Mouse (Mus musculus): ENCODE results near the gene Rmnd5b. TPM values are rescaled to one million over a fixed set of nuclear protein-coding genes. Genes with fewer than 3 reads are reported as not detected.
"Not testable (repeated sequence)": the region's sequence is repeated elsewhere in the genome, so short reads cannot be mapped to it uniquely, and the experiment has no call there.

The Rmnd5b gene
- polyA plus RNA-seq, 1 experiment from 2014 or later, result 77.0 TPM

- no peaks in the 10 kb centered on the region for H3K9me3 ChIP-seq (replicated peaks; ENCODE audit: control insufficient read depth, low read length)
- ATAC-seq (no peak), DNase-seq (ENCODE audit: low spot score) (no peak)
- H3K9ac ChIP-seq (ENCODE audit: low read length), result no peak overlapping the region
- WGBS, result 89% methylated on average over 3 of the region's 3 CpGs
- H3K36me3 ChIP-seq (ENCODE audit: control insufficient read depth, insufficient read depth, low read length), result peaks cover 20% of the 10 kb centered on the region
- no peak overlapping the region for H3K4me3 ChIP-seq (ENCODE audit: low read depth, low read length)
- no peak overlapping the region for H3K4me2 ChIP-seq (ENCODE audit: low read length)
- H3K27me3 ChIP-seq (replicated peaks; ENCODE audit: control insufficient read depth, insufficient read depth, low read length), result no peaks in the 10 kb centered on the region
- 0 out of 2 replicates have a peak, but pooled peaks cover 9% of the 10 kb centered on the region for H3K4me1 ChIP-seq (ENCODE audit: control insufficient read depth, insufficient read depth, low read length)
- no peak overlapping the region for H3K27ac ChIP-seq (ENCODE audit: low read depth, low read length)
Measured at GRCm38 (mm10) chr11:51633721-51634120, 2.0 kb downstream of the Rmnd5b start.

- H3K27me3 ChIP-seq (replicated peaks; ENCODE audit: control insufficient read depth, insufficient read depth, low read length); H3K27ac ChIP-seq (ENCODE audit: low read depth, low read length); H3K9me3 ChIP-seq (replicated peaks; ENCODE audit: control insufficient read depth, low read length); ATAC-seq; H3K9ac ChIP-seq (ENCODE audit: low read length); H3K4me2 ChIP-seq (ENCODE audit: low read length); H3K4me1 ChIP-seq (ENCODE audit: control insufficient read depth, insufficient read depth, low read length); H3K4me3 ChIP-seq (ENCODE audit: low read depth, low read length); DNase-seq (ENCODE audit: low spot score): not testable (repeated sequence)
- H3K36me3 ChIP-seq (ENCODE audit: control insufficient read depth, insufficient read depth, low read length), result peaks cover 23% of the 10 kb centered on the region
- 94% methylated on average over 7 of the region's 7 CpGs for WGBS
Measured at GRCm38 (mm10) chr11:51633200-51633599, 2.5 kb downstream of the Rmnd5b start.

- ATAC-seq, result no peak
- WGBS, result 90% methylated on average over 6 of the region's 6 CpGs
- Histone ChIP-seq H3K4me2 (ENCODE audit: low read length) (no peak overlapping the region), H3K9ac (ENCODE audit: low read length) (no peak overlapping the region), H3K36me3 (ENCODE audit: control insufficient read depth, insufficient read depth, low read length) (peaks cover 33% of the 10 kb centered on the region), H3K27ac (ENCODE audit: low read depth, low read length) (no peak overlapping the region), H3K4me3 (ENCODE audit: low read depth, low read length) (no peak overlapping the region), H3K9me3 (replicated peaks; ENCODE audit: control insufficient read depth, low read length) (no peaks in the 10 kb centered on the region), H3K4me1 (ENCODE audit: control insufficient read depth, insufficient read depth, low read length) (0 out of 2 replicates have a peak, but pooled peaks cover 9% of the 10 kb centered on the region), H3K27me3 (replicated peaks; ENCODE audit: control insufficient read depth, insufficient read depth, low read length) (no peaks in the 10 kb centered on the region)
- DNase-seq (ENCODE audit: low spot score), result no peak
Measured at GRCm38 (mm10) chr11:51632130-51632753, 3.5 kb downstream of the Rmnd5b start.

GRCm38 (mm10) chr11:51629651-51630314, 5.9 kb downstream of the Rmnd5b start:
- Histone ChIP-seq H3K27ac (ENCODE audit: low read depth, low read length) (no peak overlapping the region), H3K4me3 (ENCODE audit: low read depth, low read length) (no peak overlapping the region), H3K9me3 (replicated peaks; ENCODE audit: control insufficient read depth, low read length) (no peaks in the 10 kb centered on the region), H3K4me2 (ENCODE audit: low read length) (no peak overlapping the region), H3K36me3 (ENCODE audit: control insufficient read depth, insufficient read depth, low read length) (peaks cover 57% of the 10 kb centered on the region), H3K9ac (ENCODE audit: low read length) (no peak overlapping the region), H3K27me3 (replicated peaks; ENCODE audit: control insufficient read depth, insufficient read depth, low read length) (no peaks in the 10 kb centered on the region), H3K4me1 (ENCODE audit: control insufficient read depth, insufficient read depth, low read length) (0 out of 2 replicates have a peak, but pooled peaks cover 3% of the 10 kb centered on the region)
- WGBS, result 85% methylated on average over 15 of the region's 15 CpGs
- DNase-seq (ENCODE audit: low spot score) (no peak), ATAC-seq (no peak)

GRCm38 (mm10) chr11:51627907-51628306, 7.8 kb downstream of the Rmnd5b start:
- Histone ChIP-seq H3K27me3 (replicated peaks; ENCODE audit: control insufficient read depth, insufficient read depth, low read length) (no peaks in the 10 kb centered on the region), H3K9me3 (replicated peaks; ENCODE audit: control insufficient read depth, low read length) (no peaks in the 10 kb centered on the region), H3K4me3 (ENCODE audit: low read depth, low read length) (no peak overlapping the region), H3K4me2 (ENCODE audit: low read length) (no peak overlapping the region), H3K9ac (ENCODE audit: low read length) (no peak overlapping the region), H3K4me1 (ENCODE audit: control insufficient read depth, insufficient read depth, low read length) (no peaks in the 10 kb centered on the region), H3K36me3 (ENCODE audit: control insufficient read depth, insufficient read depth, low read length) (peaks cover 75% of the 10 kb centered on the region), H3K27ac (ENCODE audit: low read depth, low read length) (no peak overlapping the region)
- ATAC-seq (no peak), DNase-seq (ENCODE audit: low spot score) (no peak)
- WGBS, result 91% methylated on average over 8 of the region's 8 CpGs

GRCm38 (mm10) chr11:51627425-51627824, 8.3 kb downstream of the Rmnd5b start:
- ATAC-seq (no peak), DNase-seq (ENCODE audit: low spot score) (no peak)
- peaks cover 80% of the 10 kb centered on the region for H3K36me3 ChIP-seq (ENCODE audit: control insufficient read depth, insufficient read depth, low read length)
- H3K4me3 ChIP-seq (ENCODE audit: low read depth, low read length), result no peak overlapping the region
- WGBS, result 92% methylated on average over 9 of the region's 9 CpGs
- no peaks in the 10 kb centered on the region for H3K9me3 ChIP-seq (replicated peaks; ENCODE audit: control insufficient read depth, low read length)
- H3K4me2 ChIP-seq (ENCODE audit: low read length), result no peak overlapping the region
- H3K9ac ChIP-seq (ENCODE audit: low read length), result no peak overlapping the region
- no peak overlapping the region for H3K27ac ChIP-seq (ENCODE audit: low read depth, low read length)
- no peaks in the 10 kb centered on the region for H3K27me3 ChIP-seq (replicated peaks; ENCODE audit: control insufficient read depth, insufficient read depth, low read length)
- no peaks in the 10 kb centered on the region for H3K4me1 ChIP-seq (ENCODE audit: control insufficient read depth, insufficient read depth, low read length)

- no peaks in the 10 kb centered on the region for H3K9me3 ChIP-seq (replicated peaks; ENCODE audit: control insufficient read depth, low read length)
- H3K27me3 ChIP-seq (replicated peaks; ENCODE audit: control insufficient read depth, insufficient read depth, low read length), result no peaks in the 10 kb centered on the region
- no peak for ATAC-seq
- no peak overlapping the region for H3K9ac ChIP-seq (ENCODE audit: low read length)
- H3K36me3 ChIP-seq (ENCODE audit: control insufficient read depth, insufficient read depth, low read length), result peaks cover 82% of the 10 kb centered on the region
- H3K27ac ChIP-seq (ENCODE audit: low read depth, low read length), result no peak overlapping the region
- no peak overlapping the region for H3K4me2 ChIP-seq (ENCODE audit: low read length)
- H3K4me3 ChIP-seq (ENCODE audit: low read depth, low read length), result no peak overlapping the region
- peaks cover 4% of the 10 kb centered on the region for H3K4me1 ChIP-seq (ENCODE audit: control insufficient read depth, insufficient read depth, low read length)
- 87% methylated on average over 5 of the region's 5 CpGs for WGBS
- DNase-seq (ENCODE audit: low spot score), result no peak
Measured at GRCm38 (mm10) chr11:51625187-51625820, 10.4 kb downstream of the Rmnd5b start.

GRCm38 (mm10) chr11:51622971-51623491, 12.7 kb downstream of the Rmnd5b start:
- no peak overlapping the region for H3K4me3 ChIP-seq (ENCODE audit: low read depth, low read length)
- H3K4me1 ChIP-seq (ENCODE audit: control insufficient read depth, insufficient read depth, low read length), result peaks cover 7% of the 10 kb centered on the region
- no peak overlapping the region for H3K9ac ChIP-seq (ENCODE audit: low read length)
- H3K36me3 ChIP-seq (ENCODE audit: control insufficient read depth, insufficient read depth, low read length), result peaks cover 70% of the 10 kb centered on the region
- no peaks in the 10 kb centered on the region for H3K27me3 ChIP-seq (replicated peaks; ENCODE audit: control insufficient read depth, insufficient read depth, low read length)
- DNase-seq (ENCODE audit: low spot score) (no peak), ATAC-seq (no peak)
- 92% methylated on average over 7 of the region's 7 CpGs for WGBS
- H3K4me2 ChIP-seq (ENCODE audit: low read length), result no peak overlapping the region
- H3K9me3 ChIP-seq (replicated peaks; ENCODE audit: control insufficient read depth, low read length), result no peaks in the 10 kb centered on the region
- H3K27ac ChIP-seq (ENCODE audit: low read depth, low read length), result no peak overlapping the region

GRCm38 (mm10) chr11:51621776-51622175, 13.9 kb downstream of the Rmnd5b start:
- 91% methylated on average over 2 of the region's 2 CpGs for WGBS
- Histone ChIP-seq H3K27ac (ENCODE audit: low read depth, low read length) (no peak overlapping the region), H3K9me3 (replicated peaks; ENCODE audit: control insufficient read depth, low read length) (no peaks in the 10 kb centered on the region), H3K4me2 (ENCODE audit: low read length) (no peak overlapping the region), H3K27me3 (replicated peaks; ENCODE audit: control insufficient read depth, insufficient read depth, low read length) (no peaks in the 10 kb centered on the region), H3K9ac (ENCODE audit: low read length) (no peak overlapping the region), H3K4me1 (ENCODE audit: control insufficient read depth, insufficient read depth, low read length) (peaks cover 7% of the 10 kb centered on the region), H3K4me3 (ENCODE audit: low read depth, low read length) (no peak overlapping the region), H3K36me3 (ENCODE audit: control insufficient read depth, insufficient read depth, low read length) (peaks cover 57% of the 10 kb centered on the region)
- DNase-seq (ENCODE audit: low spot score) (no peak), ATAC-seq (no peak)

Data from forebrain, embryonic 14.5 days (tissue).